Mouse (Mus musculus) neural tube, embryonic 11.5 days (tissue): Measurements from ENCODE around the gene Lrp1. TPM values are rescaled to one million over a fixed set of nuclear protein-coding genes. Genes with fewer than 3 reads are reported as not detected.
A peak's percentile ranks its signal among the peaks of the same experiment; 100 is the strongest.

Experiments used
- ATAC-seq: fragments of 200-750 bp; cut with Nextera tagmentation; 2 replicates; pipeline ENCODE4 v1.8.0; 2017; ENCODE audit warnings: moderate number of reproducible peaks, mild to moderate bottlenecking, moderate TSS enrichment, moderate library complexity; ENCODE audit not compliant: insufficient read depth, low FRiP score, low TSS enrichment
- DNase-seq: peaks from one replicate; pipeline ENCODE4 v3.0.0-alpha.2; 2015; ENCODE audit warnings: low spot score
- H3K27ac ChIP-seq: fragments of 300-500 bp; sonication (generic); 2 replicates; pipeline ENCODE4 v1.5.1; 2014; ENCODE audit warnings: low read depth, mild to moderate bottlenecking, low read length
- H3K27me3 ChIP-seq: fragments of 300-500 bp; sonication (generic); 2 replicates; pipeline ENCODE4 v1.6.1; 2014; ENCODE audit warnings: mild to moderate bottlenecking, low read length, mixed read lengths; ENCODE audit not compliant: control insufficient read depth, insufficient read depth
- H3K36me3 ChIP-seq: fragments of 300-500 bp; sonication (generic); 2 replicates; pipeline ENCODE4 v1.6.1; 2014; ENCODE audit warnings: mild to moderate bottlenecking, low read length, moderate library complexity, mixed read lengths; ENCODE audit not compliant: control insufficient read depth, insufficient read depth
- H3K4me1 ChIP-seq: fragments of 300-500 bp; sonication (generic); 2 replicates; pipeline ENCODE4 v1.6.1; 2014; ENCODE audit warnings: low read length, mixed read lengths; ENCODE audit not compliant: control insufficient read depth, insufficient read depth
- H3K4me2 ChIP-seq: fragments of 300-500 bp; sonication (generic); 2 replicates; pipeline ENCODE4 v1.6.1; 2014; ENCODE audit warnings: low read depth, mild to moderate bottlenecking, moderate library complexity
- H3K4me3 ChIP-seq: fragments of 300-500 bp; sonication (generic); 2 replicates; pipeline ENCODE4 v1.5.1; 2014; ENCODE audit warnings: low read depth, low read length
- H3K9ac ChIP-seq: fragments of 300-500 bp; sonication (generic); 2 replicates; pipeline ENCODE4 v1.6.1; 2014; ENCODE audit warnings: mild to moderate bottlenecking, low read length
- H3K9me3 ChIP-seq: fragments of 300-500 bp; sonication (generic); 2 replicates; pipeline ENCODE4 v1.6.1; 2016; ENCODE audit warnings: low read length; ENCODE audit not compliant: control insufficient read depth
- WGBS: fragments of 180-500 bp; shearing (Covaris S2); extraction: QIAGEN DNeasy Blood & Tissue Kit; methylation state at CpG from one replicate; pipeline ENCODE4 v1.1.7; 2014; 5-methylcytosine and 5-hydroxymethylcytosine counted together
- polyA plus RNA-seq: library from polyadenylated mRNA; unstranded; fragments of >200 nt; fragmentation: Nextera tagmentation; extraction: Ambion mirVana; gene quantifications from 2 replicates; pipeline ENCODE4 v1.2.1, GENCODE M21; 2014

The Lrp1 gene
- polyA plus RNA-seq, 1 experiment from 2014 or later = 68.2 TPM

DNA sequence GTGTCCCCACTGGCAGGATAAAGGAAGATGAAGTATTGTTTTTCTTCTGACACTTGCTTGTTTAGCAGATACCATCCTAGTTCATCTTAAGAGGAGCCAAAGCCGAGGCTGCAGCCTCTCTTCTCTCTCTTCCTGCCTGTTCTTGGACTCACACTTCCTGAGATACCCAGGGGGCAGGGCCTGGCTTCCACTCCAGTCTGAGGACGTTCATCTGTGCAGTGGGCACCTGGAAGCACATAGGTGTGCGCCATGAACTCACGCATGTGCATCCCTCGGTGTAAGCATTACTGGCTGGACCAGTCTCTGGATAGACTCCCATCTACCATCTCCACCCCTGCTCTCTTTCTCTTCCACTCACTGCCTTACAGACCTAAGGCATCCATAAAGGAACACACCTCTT, 19.5 kb upstream of the Lrp1 start:
- 74% methylated on average over 5 of the region's 5 CpGs for WGBS
- Histone ChIP-seq H3K4me2 (no peak overlapping the region), H3K4me1 (0 out of 2 replicates have a peak, but pooled peaks cover 9% of the 10 kb centered on the region), H3K27me3 (peaks cover 10% of the 10 kb centered on the region), H3K27ac (no peak overlapping the region), H3K4me3 (no peak overlapping the region), H3K36me3 (no peaks in the 10 kb centered on the region), H3K9ac (no peak overlapping the region), H3K9me3 (no peaks in the 10 kb centered on the region)
- DNase-seq (no peak), ATAC-seq (no peak)

DNA sequence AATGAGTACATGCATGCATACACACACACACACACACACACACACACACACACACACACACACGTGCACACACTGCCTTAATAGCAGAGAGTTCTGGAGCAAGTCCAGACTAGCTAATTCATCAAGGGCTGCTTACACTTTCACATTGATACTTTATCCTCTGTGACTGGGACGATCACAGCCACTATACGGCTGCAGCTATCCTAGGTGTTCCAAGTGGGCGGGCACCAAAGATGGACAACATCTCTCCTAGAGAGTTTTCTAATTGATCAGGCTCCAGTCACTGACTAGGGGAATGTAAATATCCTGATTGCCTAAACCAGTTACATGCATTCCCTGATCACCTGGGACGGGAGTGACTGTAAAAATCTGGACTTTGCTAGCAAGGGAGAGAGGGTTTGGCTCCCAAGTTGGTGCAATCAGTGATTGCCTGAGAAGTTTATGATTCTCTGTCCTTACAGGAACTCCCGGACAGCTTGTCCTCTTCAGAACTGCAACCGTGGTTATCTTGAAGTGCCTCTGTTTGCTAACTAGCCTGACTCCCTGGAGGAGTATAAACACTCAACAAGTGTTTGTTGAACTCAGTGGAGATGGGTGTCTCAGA, 11.8 kb upstream of the Lrp1 start:
- Histone ChIP-seq H3K27me3 (no peaks in the 10 kb centered on the region), H3K4me3 (no peak overlapping the region), H3K9me3 (no peaks in the 10 kb centered on the region), H3K4me2 (no peak overlapping the region), H3K27ac (no peak overlapping the region), H3K9ac (no peak overlapping the region), H3K4me1 (no peaks in the 10 kb centered on the region), H3K36me3 (no peaks in the 10 kb centered on the region)
- WGBS = 68% methylated on average over 7 of the region's 7 CpGs
- ATAC-seq = no peak
- no peak for DNase-seq

DNA sequence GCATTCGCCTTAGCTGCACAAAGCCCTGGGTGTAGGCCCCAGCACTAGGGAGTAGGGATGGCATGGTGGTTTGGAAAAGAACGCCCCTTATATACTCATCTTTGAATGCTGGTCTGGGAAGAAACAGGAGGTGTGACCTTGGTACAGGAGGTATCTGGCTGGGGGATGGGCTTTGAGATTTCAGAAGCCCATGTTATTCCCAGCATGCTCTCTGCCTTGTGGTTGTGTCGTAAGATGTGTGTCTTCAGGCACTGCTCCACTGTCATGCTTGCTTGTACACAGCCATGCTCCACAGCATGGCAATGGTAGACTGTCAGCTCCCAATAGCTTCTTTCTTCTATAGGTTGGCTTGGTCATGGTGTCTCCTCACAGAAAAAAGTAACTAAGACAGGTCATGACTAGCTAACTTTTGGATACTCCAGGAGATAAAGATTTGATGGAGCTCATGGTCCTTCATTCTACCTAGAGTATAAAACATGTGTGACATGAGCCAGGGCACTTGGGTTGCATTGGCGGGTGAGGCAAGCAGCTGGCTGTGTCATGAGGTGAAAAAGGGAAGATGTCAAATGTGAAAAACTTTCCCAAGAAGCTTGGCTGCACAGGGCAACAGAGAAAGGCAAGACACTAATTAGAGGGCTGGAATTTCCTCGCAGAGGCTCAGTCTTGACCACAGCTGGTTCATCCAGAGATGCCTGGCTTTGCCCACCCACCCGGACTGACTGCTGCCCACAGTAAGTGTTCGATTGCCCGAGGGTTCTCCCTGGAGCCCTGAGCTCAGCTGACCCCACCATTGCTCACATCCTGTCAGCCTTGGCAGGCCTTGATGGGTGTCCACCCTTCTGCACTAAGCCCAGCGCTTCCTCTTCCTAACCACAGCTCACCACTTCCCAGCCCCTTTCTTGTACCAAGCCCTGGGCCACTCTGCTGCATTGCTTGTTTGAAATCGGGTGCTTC, 10.6 kb upstream of the Lrp1 start:
- H3K4me3 ChIP-seq = no peak overlapping the region
- no peaks in the 10 kb centered on the region for H3K4me1 ChIP-seq
- DNase-seq = no peak
- H3K4me2 ChIP-seq = no peak overlapping the region
- no peak overlapping the region for H3K9ac ChIP-seq
- no peaks in the 10 kb centered on the region for H3K27me3 ChIP-seq
- H3K27ac ChIP-seq = no peak overlapping the region
- 82% methylated on average over 10 of the region's 10 CpGs for WGBS
- no peaks in the 10 kb centered on the region for H3K36me3 ChIP-seq
- no peak for ATAC-seq
- H3K9me3 ChIP-seq = no peaks in the 10 kb centered on the region

DNA sequence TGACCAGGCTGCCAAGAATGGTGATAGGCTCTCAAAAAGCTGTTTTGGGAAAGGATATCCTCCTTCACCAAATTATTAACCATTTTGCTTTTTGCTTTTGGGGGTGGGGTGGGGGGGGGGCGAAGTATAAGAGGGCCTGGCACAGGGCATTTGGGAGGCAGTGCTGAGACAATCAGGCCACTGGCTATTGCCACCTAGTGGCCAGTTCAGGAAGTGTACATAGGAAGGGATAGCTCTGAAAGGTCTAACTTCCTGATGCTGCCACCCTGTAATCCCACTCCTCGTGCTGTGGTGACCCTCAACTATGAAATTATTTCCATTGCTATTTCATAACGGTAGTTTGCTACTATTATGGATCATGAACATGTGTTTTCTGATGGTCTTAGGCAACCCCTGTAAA, 5.5 kb upstream of the Lrp1 start:
- DNase-seq (no peak), ATAC-seq (no peak)
- Histone ChIP-seq H3K4me3 (no peak overlapping the region), H3K36me3 (no peaks in the 10 kb centered on the region), H3K9ac (no peak overlapping the region), H3K27ac (no peak overlapping the region), H3K4me1 (no peaks in the 10 kb centered on the region), H3K27me3 (no peaks in the 10 kb centered on the region), H3K9me3 (no peaks in the 10 kb centered on the region), H3K4me2 (no peak overlapping the region)
- WGBS = 84% methylated on average over 3 of the region's 3 CpGs

DNA sequence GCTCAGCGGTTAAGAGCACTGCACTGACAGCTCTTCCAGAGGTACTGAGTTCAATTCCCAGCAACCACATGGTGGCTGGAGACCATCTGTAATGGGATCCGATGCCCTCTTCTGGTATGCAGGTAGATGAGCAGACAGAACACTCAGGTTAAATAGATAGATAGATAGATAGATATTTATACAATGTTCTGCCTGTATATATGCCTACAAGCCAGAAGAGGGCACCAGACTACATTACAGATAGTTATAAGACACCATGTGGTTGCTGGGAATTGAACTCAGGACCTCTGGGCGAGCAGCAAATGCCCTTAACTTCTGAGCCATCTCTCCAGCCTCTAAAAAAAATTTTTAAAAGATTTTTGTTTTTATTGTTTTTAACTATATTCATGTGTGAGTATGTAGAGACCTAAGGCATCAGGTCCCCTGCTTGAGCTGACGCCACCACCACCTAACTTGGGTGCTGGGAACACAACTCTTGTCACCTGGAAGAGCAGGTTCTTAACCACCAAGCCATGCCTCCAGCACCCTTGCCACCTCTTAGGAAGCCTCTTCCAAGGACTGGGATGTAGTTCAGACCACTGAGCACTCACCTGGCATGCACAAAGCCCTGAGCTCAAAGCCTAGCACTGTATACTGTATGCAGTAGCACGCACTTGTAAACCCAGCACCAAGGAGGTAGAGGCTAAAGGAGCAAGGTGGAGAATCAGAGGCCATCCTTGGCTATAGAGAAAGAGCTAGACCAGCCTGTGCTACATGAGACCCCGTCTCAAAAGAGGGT, 2.7 kb upstream of the Lrp1 start:
- Histone ChIP-seq H3K4me3 (no peak overlapping the region), H3K4me2 (no peak overlapping the region), H3K9ac (no peak overlapping the region), H3K4me1 (peaks cover 12% of the 10 kb centered on the region), H3K9me3 (no peaks in the 10 kb centered on the region), H3K36me3 (no peaks in the 10 kb centered on the region), H3K27ac (no peak overlapping the region), H3K27me3 (no peaks in the 10 kb centered on the region)
- WGBS = 93% methylated on average over 6 of the region's 6 CpGs
- DNase-seq (no peak), ATAC-seq (no peak)

DNA sequence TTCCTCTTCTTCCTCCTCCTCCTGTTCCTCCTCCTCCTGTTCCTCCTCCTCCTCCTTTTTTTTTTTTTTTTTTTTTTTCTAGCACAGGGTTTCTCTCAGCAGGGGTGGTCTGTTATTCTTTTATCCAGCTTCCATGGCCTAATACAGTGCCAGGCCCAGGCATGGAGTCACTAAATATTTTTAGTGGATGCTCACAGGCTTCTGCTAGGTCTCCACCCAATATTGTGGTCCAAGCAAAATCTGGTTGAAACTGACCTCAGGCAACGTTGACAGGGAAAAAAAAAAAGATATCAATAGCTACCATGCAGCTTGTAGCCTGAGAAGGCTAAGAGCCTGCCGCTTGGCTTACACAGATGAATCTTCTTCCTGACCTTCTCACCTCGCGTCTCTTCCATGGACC, 1.7 kb upstream of the Lrp1 start:
- no peak overlapping the region for H3K9ac ChIP-seq
- H3K27ac ChIP-seq = no peak overlapping the region
- peaks cover 21% of the 10 kb centered on the region for H3K4me1 ChIP-seq
- no peaks in the 10 kb centered on the region for H3K27me3 ChIP-seq
- H3K4me3 ChIP-seq = no peak overlapping the region
- no peaks in the 10 kb centered on the region for H3K9me3 ChIP-seq
- no peak overlapping the region for H3K4me2 ChIP-seq
- 68% methylated on average over 4 of the region's 4 CpGs for WGBS
- DNase-seq (no peak), ATAC-seq (no peak)
- no peaks in the 10 kb centered on the region for H3K36me3 ChIP-seq

DNA sequence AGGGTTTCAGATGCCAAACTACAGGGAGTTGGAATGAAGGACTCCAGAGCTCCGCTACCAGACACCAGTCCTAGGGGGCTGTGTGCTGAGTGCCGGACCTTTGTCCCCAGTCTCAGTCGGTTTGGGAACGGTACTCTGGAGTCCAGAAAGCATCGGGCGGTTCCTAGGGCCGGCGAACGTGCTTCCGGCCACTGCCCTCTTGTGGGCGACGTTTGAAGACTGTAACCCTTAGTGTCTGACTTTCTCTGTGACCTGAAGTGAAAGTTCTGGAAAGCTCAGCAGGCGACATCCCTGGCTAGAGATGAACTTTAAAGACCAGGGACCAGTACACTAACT, 1.1 kb upstream of the Lrp1 start:
- DNase-seq (peak; percentile 73), ATAC-seq (0 out of 2 replicates have a peak, but pooled peaks have one; percentile 15)
- Histone ChIP-seq H3K27me3 (no peaks in the 10 kb centered on the region), H3K27ac (peak overlapping the region; percentile 86), H3K4me3 (peak overlapping the region; percentile 78), H3K9me3 (no peaks in the 10 kb centered on the region), H3K36me3 (no peaks in the 10 kb centered on the region), H3K4me2 (peak overlapping the region; percentile 83), H3K4me1 (peaks cover 27% of the 10 kb centered on the region), H3K9ac (peak overlapping the region; percentile 63)
- WGBS = 0% methylated on average over 13 of the region's 13 CpGs

DNA sequence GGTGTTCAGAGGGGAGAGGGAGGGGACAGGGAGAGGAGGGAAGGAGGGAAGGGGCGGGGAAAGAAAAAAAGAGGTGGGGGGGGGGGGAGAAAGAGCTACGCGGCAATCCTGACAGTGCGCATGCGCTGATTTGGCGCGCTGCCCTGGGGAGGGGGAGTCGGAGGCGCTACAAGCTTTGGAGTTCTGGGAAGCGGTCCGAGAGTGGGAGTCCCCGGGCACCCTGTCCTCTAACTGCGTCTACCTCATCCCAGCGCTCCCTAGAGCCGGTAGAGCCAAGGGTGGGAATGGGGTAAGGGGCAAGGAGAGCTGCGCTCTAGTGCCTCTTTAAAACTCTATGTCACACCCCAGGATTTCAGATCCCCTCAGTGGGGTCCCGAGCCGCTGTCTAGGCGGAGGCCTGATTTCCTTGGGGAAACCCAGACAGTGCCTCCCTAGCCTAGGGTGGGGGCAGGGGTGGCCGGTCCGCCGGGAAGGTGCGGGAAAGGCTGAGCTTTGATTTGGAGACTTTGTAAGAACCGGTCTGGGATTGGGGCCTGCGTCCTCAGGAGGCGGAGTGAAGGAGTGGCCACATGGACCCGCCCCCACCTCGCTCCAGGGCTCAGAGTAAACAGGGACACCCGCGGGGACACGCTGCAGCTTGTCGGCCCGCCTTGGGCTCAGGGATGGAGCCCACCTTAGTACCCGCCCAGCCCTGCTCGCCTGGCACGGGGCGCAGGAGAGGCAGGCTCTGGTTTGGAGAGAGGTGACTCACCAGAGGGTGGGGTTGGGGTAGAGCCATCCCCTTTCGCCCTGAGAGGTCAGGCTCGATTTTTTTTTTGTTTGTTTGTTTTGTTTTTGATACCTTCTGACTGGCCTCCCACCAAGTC, 476 bp upstream of the Lrp1 start:
- DNase-seq (peak; percentile 90), ATAC-seq (peak; percentile 82)
- peak overlapping the region; percentile 78 for H3K4me3 ChIP-seq
- peak overlapping the region; percentile 86 for H3K27ac ChIP-seq
- H3K4me2 ChIP-seq = peak overlapping the region; percentile 83
- peaks cover 30% of the 10 kb centered on the region for H3K4me1 ChIP-seq
- H3K9me3 ChIP-seq = no peaks in the 10 kb centered on the region
- 0% methylated on average over 38 of the region's 39 CpGs for WGBS
- no peaks in the 10 kb centered on the region for H3K36me3 ChIP-seq
- peak overlapping the region; percentile 63 for H3K9ac ChIP-seq
- H3K27me3 ChIP-seq = no peaks in the 10 kb centered on the region
